Mouse (Mus musculus) CH12.LX (cell line): Measurements from ENCODE around the gene Map4k4. TPM values are rescaled to one million over a fixed set of nuclear protein-coding genes. Genes with fewer than 3 reads are reported as not detected.

Experiments used
- DNase-seq: peaks from one replicate; pipeline ENCODE4 v3.0.0-alpha.2; 2013; ENCODE audit errors: extremely low read depth
- H3K27ac ChIP-seq: 2 replicates; pipeline ENCODE4 v1.5.1; 2012; ENCODE audit warnings: low read depth, mild to moderate bottlenecking, control low read depth, moderate library complexity; ENCODE audit not compliant: insufficient read depth
- H3K27me3 ChIP-seq: replicated peaks from 2 replicates; pipeline ENCODE3; 2012; ENCODE audit warnings: inconsistent platforms
- H3K36me3 ChIP-seq, 2 experiments: replicated peaks in 1 of 2; 2 replicates each; pipeline versions ENCODE3 to v1.6.1; 2012; ENCODE audit warnings: inconsistent platforms in 1 of 2, low read length in 1 of 2, mild to moderate bottlenecking in 1 of 2, mixed read lengths in 1 of 2, moderate library complexity in 1 of 2; ENCODE audit not compliant: control insufficient read depth in 1 of 2, insufficient read depth in 1 of 2
- H3K4me1 ChIP-seq, 2 experiments: 2 replicates each; pipeline ENCODE4 v1.6.1; 2012; ENCODE audit warnings: inconsistent platforms in 1 of 2, moderate library complexity in 1 of 2; ENCODE audit not compliant: insufficient read depth in 2 of 2, control insufficient read depth in 1 of 2
- H3K4me2 ChIP-seq: 2 replicates; pipeline ENCODE4 v1.6.1; 2012; ENCODE audit warnings: low read depth, mild to moderate bottlenecking, control low read depth; ENCODE audit not compliant: poor library complexity, insufficient read depth, severe bottlenecking
- H3K4me3 ChIP-seq, 3 experiments: fragments of 150-350 bp in 1 of 3; sonication (generic) in 1 of 3; replicated peaks in 1 of 3; 2 replicates each; pipeline versions ENCODE3 to v1.5.1; 2011 to 2012; ENCODE audit warnings: low read depth in 2 of 3, low read length in 2 of 3, mild to moderate bottlenecking in 2 of 3, moderate library complexity in 2 of 3, control low read depth in 1 of 3, improper control_type of control experiment in 1 of 3, inconsistent platforms in 1 of 3, mixed read lengths in 1 of 3; ENCODE audit not compliant: poor library complexity in 1 of 3
- H3K79me2 ChIP-seq: replicated peaks from 2 replicates; pipeline ENCODE4 v1.6.1; 2012; ENCODE audit warnings: mild to moderate bottlenecking, moderate library complexity; ENCODE audit not compliant: control insufficient read depth, poor library complexity, insufficient read depth, severe bottlenecking; ENCODE audit errors: extremely low read depth
- H3K9ac ChIP-seq: 2 replicates; pipeline ENCODE4 v1.6.1; 2012; ENCODE audit warnings: low read depth, mild to moderate bottlenecking, control low read depth, moderate library complexity; ENCODE audit not compliant: insufficient read depth
- H3K9me3 ChIP-seq: replicated peaks from 2 replicates; pipeline ENCODE3; 2012; ENCODE audit warnings: low read length, inconsistent platforms, mixed read lengths
- BHLHE40 ChIP-seq: IDR thresholded peaks from 2 replicates; pipeline ENCODE4 v1.6.1; 2011; ENCODE audit warnings: mild to moderate bottlenecking, low read depth, low read length, improper control_type of control experiment
- CHD1 ChIP-seq: IDR thresholded peaks from 2 replicates; pipeline ENCODE4 v1.6.1; 2012; ENCODE audit warnings: low read depth, low read length, improper control_type of control experiment, inconsistent platforms
- CHD2 ChIP-seq: IDR thresholded peaks from 2 replicates; pipeline ENCODE4 v1.6.1; 2011; ENCODE audit warnings: low read length, improper control_type of control experiment
- E2F4 ChIP-seq: IDR thresholded peaks from 2 replicates; pipeline ENCODE4 v1.6.1; 2011; ENCODE audit warnings: low read depth, low read length, improper control_type of control experiment; ENCODE audit not compliant: insufficient replicate concordance
- ELF1 ChIP-seq: IDR thresholded peaks from 2 replicates; pipeline ENCODE4 v1.6.1; 2014; ENCODE audit warnings: low read depth, mild to moderate bottlenecking, inconsistent platforms, low read length, improper control_type of control experiment
- EP300 ChIP-seq: IDR thresholded peaks from 2 replicates; pipeline ENCODE4 v1.6.1; 2011; ENCODE audit warnings: low read length, improper control_type of control experiment
- ETS1 ChIP-seq: conservative IDR thresholded peaks from 2 replicates; pipeline ENCODE4 v1.6.1; 2012; ENCODE audit warnings: low read depth, mild to moderate bottlenecking, inconsistent platforms, low read length, improper control_type of control experiment, moderate library complexity
- KAT2A ChIP-seq: IDR thresholded peaks from 2 replicates; pipeline ENCODE4 v1.6.1; 2012; ENCODE audit warnings: low read length, improper control_type of control experiment, inconsistent platforms; ENCODE audit not compliant: insufficient replicate concordance
- MAX ChIP-seq: IDR thresholded peaks from 2 replicates; pipeline ENCODE4 v1.6.1; 2011; ENCODE audit warnings: low read length, improper control_type of control experiment
- MEF2A ChIP-seq: IDR thresholded peaks from 2 replicates; pipeline ENCODE4 v1.6.1; 2014; ENCODE audit warnings: low read depth, mild to moderate bottlenecking, inconsistent platforms, low read length, improper control_type of control experiment, borderline replicate concordance
- MYC ChIP-seq: IDR thresholded peaks from 2 replicates; pipeline ENCODE4 v1.6.1; 2011; ENCODE audit warnings: low read depth, mild to moderate bottlenecking, improper control_type of control experiment, low read length
- NELFE ChIP-seq: IDR thresholded peaks from 2 replicates; pipeline ENCODE4 v1.6.1; 2011; ENCODE audit warnings: low read depth, low read length, improper control_type of control experiment
- PAX5 ChIP-seq: IDR thresholded peaks from 2 replicates; pipeline ENCODE4 v1.6.1; 2012; ENCODE audit warnings: low read length, inconsistent platforms, mixed read lengths
- POLR2A ChIP-seq: IDR thresholded peaks from 2 replicates; pipeline ENCODE4 v1.6.1; 2011; ENCODE audit warnings: low read depth, mild to moderate bottlenecking, improper control_type of control experiment, low read length
- RCOR1 ChIP-seq: conservative IDR thresholded peaks from 2 replicates; pipeline ENCODE4 v1.6.1; 2012; ENCODE audit warnings: low read depth, mild to moderate bottlenecking, inconsistent platforms, low read length, improper control_type of control experiment
- SMC3 ChIP-seq: IDR thresholded peaks from 2 replicates; pipeline ENCODE4 v1.6.1; 2011; ENCODE audit warnings: low read depth, low read length, improper control_type of control experiment
- UBTF ChIP-seq: IDR thresholded peaks from 2 replicates; pipeline ENCODE4 v1.6.1; 2012; ENCODE audit warnings: low read depth, mild to moderate bottlenecking, inconsistent platforms, low read length, improper control_type of control experiment, moderate library complexity
- ZC3H11A ChIP-seq: IDR thresholded peaks from 2 replicates; pipeline ENCODE4 v1.6.1; 2012; ENCODE audit warnings: low read depth, mild to moderate bottlenecking, inconsistent platforms, low read length, improper control_type of control experiment
- dilution Hi-C: fragments of 300-500 bp; cut with MboI; formaldehyde crosslinking; loops from 2 replicates; pipeline ENCODE4 v1.14.3; 2020; ENCODE audit warnings: low sequenced_read_pairs; ENCODE audit not compliant: extremely low pct_unique_long_range_greater_than_20kb, extremely low pct_ligation_motif_present
- in situ Hi-C: fragments of 300-500 bp; cut with MboI; formaldehyde crosslinking; loops from 3 replicates; pipeline ENCODE4 v1.14.3; 2019; ENCODE audit warnings: low sequenced_read_pairs, low pct_ligation_motif_present, low pct_unique_long_range_greater_than_20kb, mixed read lengths
- polyA plus RNA-seq: library from polyadenylated mRNA; unstranded; fragments of >175 nt; gene quantifications from 2 replicates; pipeline ENCODE4 v1.2.1, GENCODE M21; 2012; ENCODE audit warnings: low read depth; ENCODE audit not compliant: insufficient read length
- total RNA-seq, 2 experiments: library from RNA; depleted of rRNA; stranded (reverse); fragments of 300-350 nt in 1 of 2; fragments of >200 nt in 1 of 2; gene quantifications; 2 replicates each; pipeline ENCODE4 v1.2.3; 2012 to 2014

Gene Map4k4
- total and polyA plus RNA-seq, 3 experiments = 21.8 to 46.3 (median 41.0) TPM

DNA sequence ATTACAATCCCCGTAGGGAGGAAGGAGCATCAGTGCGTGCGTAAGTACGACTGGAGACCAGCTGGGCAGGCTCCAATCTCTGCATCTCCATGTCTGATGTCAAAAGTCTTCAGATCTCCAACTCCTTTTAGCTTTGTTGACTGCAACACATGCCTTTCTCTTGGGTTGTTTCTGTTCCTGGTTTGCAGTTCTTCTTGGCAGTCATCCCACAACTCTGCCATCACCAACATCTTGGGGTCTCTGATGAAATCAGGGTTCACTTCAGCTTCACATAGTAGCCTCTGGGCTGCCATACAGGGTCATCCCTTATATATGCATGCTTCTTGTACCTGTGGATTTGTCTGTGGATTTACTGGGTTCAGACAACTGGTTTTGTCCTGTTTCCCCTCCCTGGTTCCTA, 15.4 kb downstream of the Map4k4 start:
- Histone ChIP-seq H3K4me1 (peaks cover 10 to 48% of the 10 kb centered on the region in 2 experiments), H3K27me3 (no peaks in the 10 kb centered on the region), H3K4me2 (no peak overlapping the region), H3K9me3 (peaks cover 10% of the 10 kb centered on the region), H3K4me3 (no peak overlapping the region), H3K27ac (no peak overlapping the region), H3K9ac (no peak overlapping the region), H3K79me2 (no peaks in the 10 kb centered on the region; the same call in 1 of the 2 replicates), H3K36me3 (peaks cover 0 to 30% of the 10 kb centered on the region in 2 experiments)
- in situ Hi-C loops (no loop called here), dilution Hi-C loops (no loop called here)
- no peak for DNase-seq
- TF ChIP-seq NELFE (no peak), ELF1 (no peak), PAX5 (no peak), CHD1 (no peak), ETS1 (no peak), BHLHE40 (no peak), MAX (no peak), UBTF (no peak), EP300 (no peak), RCOR1 (no peak), ZC3H11A (no peak)

DNA sequence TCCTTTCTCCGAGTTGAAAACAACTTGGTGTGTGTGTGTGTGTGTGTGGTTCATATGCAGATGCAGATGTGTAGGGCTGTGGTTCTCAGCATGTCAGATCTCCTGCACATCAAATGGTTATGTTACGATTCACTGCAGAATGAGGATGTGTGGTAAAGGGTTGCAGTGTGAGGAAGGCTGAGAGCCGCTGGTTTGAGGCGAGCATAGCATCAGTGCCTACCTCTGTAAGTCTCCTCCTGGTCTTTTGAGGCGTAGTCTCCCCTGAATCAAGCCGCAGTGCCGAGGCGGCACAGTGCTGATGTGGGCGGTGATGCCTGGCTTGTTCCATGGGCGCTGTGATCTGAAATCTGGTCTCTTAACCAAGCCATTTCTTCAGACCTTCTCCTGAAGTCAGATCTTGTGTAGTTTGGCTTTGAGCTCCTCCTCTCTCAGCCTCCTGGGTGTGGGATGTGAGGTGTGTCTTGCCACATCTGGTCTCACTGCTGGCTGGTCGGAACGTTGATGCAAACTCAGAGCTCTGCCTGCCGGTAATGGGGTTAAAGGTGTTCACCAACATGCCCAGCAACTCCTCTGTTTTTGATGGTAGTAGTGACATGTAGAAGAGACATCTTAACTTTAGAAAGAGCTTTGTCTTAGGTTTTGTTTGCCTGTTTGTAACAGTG, 17.3 kb downstream of the Map4k4 start:
- H3K9ac ChIP-seq = no peak overlapping the region
- TF ChIP-seq SMC3 = no peak
- TF ChIP-seq CHD1 = no peak
- TF ChIP-seq MEF2A = no peak
- TF ChIP-seq KAT2A = no peak
- TF ChIP-seq POLR2A = no peak
- no peak for TF ChIP-seq MYC
- no peak for TF ChIP-seq BHLHE40
- no peak for TF ChIP-seq ELF1
- TF ChIP-seq CHD2 = no peak
- no peak for TF ChIP-seq ETS1
- TF ChIP-seq E2F4 = no peak
- TF ChIP-seq, all 38 proteins: peak for 0
- H3K4me1 ChIP-seq = peaks cover 19 to 57% of the 10 kb centered on the region in 2 experiments
- H3K79me2 ChIP-seq = no peaks in the 10 kb centered on the region; the same call in 1 of the 2 replicates
- H3K27me3 ChIP-seq = no peaks in the 10 kb centered on the region
- H3K4me2 ChIP-seq = no peak overlapping the region
- H3K4me3 ChIP-seq = no peak overlapping the region
- peaks cover 10% of the 10 kb centered on the region for H3K9me3 ChIP-seq
- dilution Hi-C loops (no loop called here), in situ Hi-C loops (no loop called here)
- peaks cover 0 to 21% of the 10 kb centered on the region in 2 experiments for H3K36me3 ChIP-seq
- no peak for DNase-seq
- no peak overlapping the region for H3K27ac ChIP-seq
